Mouse (Mus musculus) liver, embryonic 11.5 days (tissue): ENCODE results near the gene Plekhm3. TPM values are rescaled to one million over a fixed set of nuclear protein-coding genes. Genes with fewer than 3 reads are reported as not detected.
A peak's percentile ranks its signal among the peaks of the same experiment; 100 is the strongest.

ENCODE experiments used
- ATAC-seq: fragments of 200-750 bp; cut with Nextera tagmentation; replicated peaks from 2 replicates; pipeline ENCODE4 v1.8.0; 2017; ENCODE audit warnings: moderate number of reproducible peaks, mild to moderate bottlenecking, moderate TSS enrichment, moderate library complexity; ENCODE audit not compliant: low FRiP score
- DNase-seq: peaks from one replicate; pipeline ENCODE4 v3.0.0-alpha.2; 2017; ENCODE audit warnings: low spot score
- H3K27ac ChIP-seq: fragments of 300-500 bp; sonication (generic); 2 replicates; pipeline ENCODE4 v1.5.1; 2014; ENCODE audit warnings: mild to moderate bottlenecking, low read depth, low read length, control low read depth
- H3K27me3 ChIP-seq: fragments of 300-500 bp; sonication (generic); replicated peaks from 2 replicates; pipeline ENCODE4 v1.6.1; 2014; ENCODE audit warnings: low read length, mixed read lengths; ENCODE audit not compliant: control insufficient read depth, insufficient read depth
- H3K36me3 ChIP-seq: fragments of 300-500 bp; sonication (generic); 2 replicates; pipeline ENCODE4 v1.6.1; 2014; ENCODE audit warnings: mild to moderate bottlenecking, low read length, moderate library complexity, mixed read lengths; ENCODE audit not compliant: control insufficient read depth, insufficient read depth
- H3K4me1 ChIP-seq: fragments of 300-500 bp; sonication (generic); replicated peaks from 2 replicates; pipeline ENCODE4 v1.6.1; 2014; ENCODE audit warnings: low read length, mixed read lengths; ENCODE audit not compliant: control insufficient read depth, insufficient read depth
- H3K4me2 ChIP-seq: fragments of 300-500 bp; sonication (generic); 2 replicates; pipeline ENCODE4 v1.6.1; 2014; ENCODE audit warnings: mild to moderate bottlenecking, control low read depth, moderate library complexity
- H3K4me3 ChIP-seq: fragments of 300-500 bp; sonication (generic); 2 replicates; pipeline ENCODE4 v1.5.1; 2014; ENCODE audit warnings: low read depth, low read length, control low read depth
- H3K9ac ChIP-seq: fragments of 300-500 bp; sonication (generic); 2 replicates; pipeline ENCODE4 v1.6.1; 2014; ENCODE audit warnings: low read depth, low read length, control low read depth
- H3K9me3 ChIP-seq: fragments of 300-500 bp; sonication (generic); 2 replicates; pipeline ENCODE4 v1.6.1; 2016; ENCODE audit warnings: low read length, inconsistent platforms, mixed read lengths; ENCODE audit not compliant: control insufficient read depth
- WGBS: fragments of 180-500 bp; shearing (Covaris S2); extraction: QIAGEN DNeasy Blood & Tissue Kit; methylation state at CpG from one replicate; pipeline ENCODE4 v1.1.7; 2014; 5-methylcytosine and 5-hydroxymethylcytosine counted together
- polyA plus RNA-seq: library from polyadenylated mRNA; unstranded; fragments of >200 nt; fragmentation: Nextera tagmentation; extraction: Ambion mirVana; gene quantifications from 2 replicates; pipeline ENCODE4 v1.2.1, GENCODE M21; 2014

Gene Plekhm3
- polyA plus RNA-seq, 1 experiment from 2014 or later = 5.6 TPM

DNA sequence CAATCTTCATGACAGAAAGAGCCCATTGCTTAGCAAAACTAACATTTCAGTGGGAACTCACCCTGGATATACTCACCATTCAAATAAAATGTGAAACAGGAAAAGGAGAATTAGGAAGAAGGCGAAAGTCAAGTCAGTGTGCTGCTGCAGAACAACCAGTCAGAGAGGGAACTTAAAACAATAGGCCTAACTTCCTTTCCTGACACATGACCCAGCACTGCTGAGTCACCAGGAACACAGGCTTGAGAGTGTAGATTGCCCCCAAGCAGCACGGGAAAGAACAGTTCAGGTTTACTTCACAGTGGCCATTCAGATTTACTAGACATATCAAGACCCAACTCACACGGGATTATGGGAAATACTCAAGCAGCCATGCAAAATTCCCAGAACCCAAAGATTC lies 80.3 kb downstream of the Plekhm3 start:
- Histone ChIP-seq H3K27me3 (no peaks in the 10 kb centered on the region), H3K27ac (no peak overlapping the region), H3K9ac (no peak overlapping the region), H3K4me2 (no peak overlapping the region), H3K36me3 (no peaks in the 10 kb centered on the region), H3K4me3 (no peak overlapping the region), H3K4me1 (0 out of 2 replicates have a peak, but pooled peaks cover 3% of the 10 kb centered on the region), H3K9me3 (no peaks in the 10 kb centered on the region)
- 40% methylated on average over 3 of the region's 3 CpGs for WGBS
- DNase-seq (no peak), ATAC-seq (no peak)

GRCm38 (mm10) chr1:64875712-64876111 lies 80.9 kb downstream of the Plekhm3 start:
- no peaks in the 10 kb centered on the region for H3K27me3 ChIP-seq
- H3K9me3 ChIP-seq = no peaks in the 10 kb centered on the region
- DNase-seq (no peak), ATAC-seq (no peak)
- no peaks in the 10 kb centered on the region for H3K36me3 ChIP-seq
- 0 out of 2 replicates have a peak, but pooled peaks cover 3% of the 10 kb centered on the region for H3K4me1 ChIP-seq
- WGBS = 64% methylated on average over 5 of the region's 5 CpGs
- H3K9ac ChIP-seq = no peak overlapping the region
- H3K4me2 ChIP-seq = no peak overlapping the region
- H3K4me3 ChIP-seq = no peak overlapping the region
- no peak overlapping the region for H3K27ac ChIP-seq

- H3K27ac ChIP-seq = no peak overlapping the region
- no peak overlapping the region for H3K4me3 ChIP-seq
- H3K9me3 ChIP-seq = no peaks in the 10 kb centered on the region
- H3K36me3 ChIP-seq = no peaks in the 10 kb centered on the region
- no peak overlapping the region for H3K9ac ChIP-seq
- no peak overlapping the region for H3K4me2 ChIP-seq
- ATAC-seq = no peak
- WGBS = 94% methylated on average over 1 of the region's 1 CpGs
- no peak for DNase-seq
- 0 out of 2 replicates have a peak, but pooled peaks cover 3% of the 10 kb centered on the region for H3K4me1 ChIP-seq
- no peaks in the 10 kb centered on the region for H3K27me3 ChIP-seq
Observed at GRCm38 (mm10) chr1:64875156-64875555, 81.5 kb downstream of the Plekhm3 start.

DNA sequence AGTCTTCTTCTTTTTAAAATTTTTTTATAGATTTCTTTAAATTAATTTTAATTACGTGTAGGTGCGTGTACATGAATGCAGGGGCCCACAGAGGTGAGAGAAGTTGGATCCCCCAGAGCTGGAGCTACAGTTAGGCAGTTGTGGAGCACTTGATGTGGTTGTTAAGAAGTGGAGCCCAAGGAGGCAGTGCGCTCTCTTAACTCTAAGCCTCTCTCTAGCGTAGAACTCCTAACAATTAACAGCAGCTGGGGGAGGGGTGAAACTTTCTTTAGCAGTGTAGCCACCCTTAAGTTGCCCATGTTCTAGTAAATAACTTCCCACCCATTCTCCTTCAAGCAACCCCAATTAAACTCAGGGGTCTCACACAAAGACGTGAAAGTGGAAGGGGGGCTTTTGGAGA lies 84.7 kb downstream of the Plekhm3 start:
- WGBS = 87% methylated on average over 5 of the region's 5 CpGs
- Histone ChIP-seq H3K9ac (no peak overlapping the region), H3K4me2 (no peak overlapping the region), H3K4me1 (peaks cover 10% of the 10 kb centered on the region; the same call in 1 of the 2 replicates), H3K27ac (no peak overlapping the region), H3K4me3 (no peak overlapping the region), H3K27me3 (no peaks in the 10 kb centered on the region), H3K36me3 (no peaks in the 10 kb centered on the region), H3K9me3 (no peaks in the 10 kb centered on the region)
- DNase-seq (no peak), ATAC-seq (no peak)

DNA sequence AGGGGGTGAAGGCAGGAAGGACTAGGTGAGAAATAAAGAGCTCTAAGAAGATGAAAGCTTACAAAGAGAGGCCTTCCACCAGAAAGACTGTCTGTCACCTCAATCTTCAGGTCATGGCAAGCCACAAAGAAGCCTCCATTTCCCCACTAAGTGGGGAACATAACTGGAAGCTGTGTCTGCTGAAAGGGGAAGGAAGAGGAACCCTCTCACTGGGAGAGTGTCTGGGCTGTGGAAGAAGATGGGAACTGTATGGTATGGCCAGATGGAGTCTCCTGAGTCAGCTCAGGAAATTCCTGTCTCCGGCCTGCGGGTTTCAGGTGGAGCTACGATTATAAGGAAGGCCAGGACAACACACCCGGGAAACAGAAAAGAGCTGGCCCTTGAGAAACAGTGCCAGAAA lies 88.9 kb downstream of the Plekhm3 start:
- WGBS = 26% methylated on average over 4 of the region's 4 CpGs
- Histone ChIP-seq H3K36me3 (no peaks in the 10 kb centered on the region), H3K9me3 (no peaks in the 10 kb centered on the region), H3K27ac (peak overlapping the region; percentile 25; the same call in 1 of the 2 replicates), H3K27me3 (no peaks in the 10 kb centered on the region), H3K4me1 (peaks cover 12% of the 10 kb centered on the region; the same call in 1 of the 2 replicates), H3K4me3 (no peak overlapping the region), H3K9ac (no peak overlapping the region), H3K4me2 (no peak overlapping the region)
- DNase-seq (no peak), ATAC-seq (no peak)

GRCm38 (mm10) chr1:64866140-64866539 lies 90.5 kb downstream of the Plekhm3 start:
- no peak overlapping the region for H3K4me3 ChIP-seq
- no peak overlapping the region for H3K9ac ChIP-seq
- H3K9me3 ChIP-seq = no peaks in the 10 kb centered on the region
- ATAC-seq = no peak
- H3K4me1 ChIP-seq = peaks cover 12% of the 10 kb centered on the region; the same call in 1 of the 2 replicates
- WGBS = 38% methylated on average over 1 of the region's 1 CpGs
- H3K4me2 ChIP-seq = no peak overlapping the region
- H3K27me3 ChIP-seq = no peaks in the 10 kb centered on the region
- DNase-seq = no peak
- H3K27ac ChIP-seq = no peak overlapping the region
- no peaks in the 10 kb centered on the region for H3K36me3 ChIP-seq

- Histone ChIP-seq H3K9me3 (no peaks in the 10 kb centered on the region), H3K4me1 (no peaks in the 10 kb centered on the region), H3K36me3 (no peaks in the 10 kb centered on the region), H3K4me3 (no peak overlapping the region), H3K4me2 (no peak overlapping the region), H3K27ac (no peak overlapping the region), H3K27me3 (no peaks in the 10 kb centered on the region), H3K9ac (no peak overlapping the region)
- ATAC-seq (no peak), DNase-seq (no peak)
- 92% methylated on average over 11 of the region's 11 CpGs for WGBS
Observed at GRCm38 (mm10) chr1:64860235-64860920, 96.2 kb downstream of the Plekhm3 start.

- H3K4me1 ChIP-seq = no peaks in the 10 kb centered on the region
- H3K27ac ChIP-seq = no peak overlapping the region
- DNase-seq = no peak
- ATAC-seq = no peak
- H3K4me2 ChIP-seq = no peak overlapping the region
- no peak overlapping the region for H3K4me3 ChIP-seq
- no peaks in the 10 kb centered on the region for H3K9me3 ChIP-seq
- no peaks in the 10 kb centered on the region for H3K36me3 ChIP-seq
- WGBS = 82% methylated on average over 5 of the region's 5 CpGs
- H3K9ac ChIP-seq = no peak overlapping the region
- no peaks in the 10 kb centered on the region for H3K27me3 ChIP-seq
Observed at GRCm38 (mm10) chr1:64859826-64860225, 96.8 kb downstream of the Plekhm3 start.

DNA sequence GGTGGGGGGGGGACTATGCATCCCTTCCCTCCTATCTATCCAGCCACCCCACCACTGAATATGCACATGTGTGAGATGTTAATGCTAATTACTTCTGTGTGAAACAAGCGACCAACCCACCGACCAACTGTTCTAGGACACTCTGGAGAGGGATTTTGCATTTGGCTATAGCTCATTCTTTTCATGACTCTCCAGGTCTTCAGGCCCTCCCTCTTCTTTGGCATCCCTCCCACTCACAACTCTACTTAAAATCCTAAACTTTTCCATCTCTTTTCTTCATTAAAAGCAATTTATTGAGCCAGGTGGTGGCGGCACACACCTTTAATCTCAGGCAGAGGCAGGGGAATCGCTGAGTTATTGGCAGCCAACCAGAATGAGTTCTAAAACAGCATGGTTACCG lies 101.8 kb downstream of the Plekhm3 start:
- no peak overlapping the region for H3K4me2 ChIP-seq
- 85% methylated on average over 5 of the region's 5 CpGs for WGBS
- H3K4me3 ChIP-seq = no peak overlapping the region
- no peak for ATAC-seq
- no peak overlapping the region for H3K27ac ChIP-seq
- no peaks in the 10 kb centered on the region for H3K36me3 ChIP-seq
- no peaks in the 10 kb centered on the region for H3K27me3 ChIP-seq
- no peak for DNase-seq
- no peaks in the 10 kb centered on the region for H3K9me3 ChIP-seq
- H3K9ac ChIP-seq = no peak overlapping the region
- peaks cover 5% of the 10 kb centered on the region for H3K4me1 ChIP-seq
